Mouse (Mus musculus) heart, embryonic 10.5 days (tissue): ENCODE results near the gene Olfr524. TPM values are rescaled to one million over a fixed set of nuclear protein-coding genes. Genes with fewer than 3 reads are reported as not detected.
A peak's percentile ranks its signal among the peaks of the same experiment; 100 is the strongest.

ENCODE experiments used
- DNase-seq: peaks from one replicate; pipeline ENCODE4 v3.0.0-alpha.2; 2017; ENCODE audit warnings: low spot score
- H3K27ac ChIP-seq: fragments of 300-500 bp; sonication (generic); 2 replicates; pipeline ENCODE4 v1.5.1; 2016; ENCODE audit warnings: mild to moderate bottlenecking
- H3K27me3 ChIP-seq: fragments of 300-500 bp; sonication (generic); 2 replicates; pipeline ENCODE4 v1.6.1; 2016; ENCODE audit warnings: mild to moderate bottlenecking; ENCODE audit not compliant: poor library complexity, insufficient read depth, severe bottlenecking
- H3K36me3 ChIP-seq: fragments of 300-500 bp; sonication (generic); 2 replicates; pipeline ENCODE4 v1.6.1; 2016; ENCODE audit warnings: mild to moderate bottlenecking, moderate library complexity
- H3K4me1 ChIP-seq: fragments of 300-500 bp; sonication (generic); 2 replicates; pipeline ENCODE4 v1.6.1; 2016; ENCODE audit warnings: mild to moderate bottlenecking
- H3K4me3 ChIP-seq: fragments of 300-500 bp; sonication (generic); 2 replicates; pipeline ENCODE4 v1.5.1; 2016; ENCODE audit warnings: mild to moderate bottlenecking, moderate library complexity
- H3K9me3 ChIP-seq: fragments of 300-500 bp; sonication (generic); 2 replicates; pipeline ENCODE4 v1.6.1; 2016; ENCODE audit warnings: mild to moderate bottlenecking, moderate library complexity
- WGBS: fragments of 180-500 bp; shearing (Covaris S2); methylation state at CpG from one replicate; pipeline ENCODE4 v1.1.7; 2016; 5-methylcytosine and 5-hydroxymethylcytosine counted together
- polyA plus RNA-seq: library from polyadenylated mRNA; unstranded; fragments of >200 nt; fragmentation: Nextera tagmentation; extraction: Ambion mirVana; gene quantifications from 2 replicates; pipeline ENCODE4 v1.2.1, GENCODE M21; 2016

The Olfr524 gene
- polyA plus RNA-seq, 1 experiment from 2014 or later, result not detected

- no peaks in the 10 kb centered on the region for H3K9me3 ChIP-seq
- 50% methylated on average over 1 of the region's 1 CpGs for WGBS
- H3K36me3 ChIP-seq, result no peaks in the 10 kb centered on the region
- no peak within 1 kb of the TSS for H3K4me3 ChIP-seq
- peaks cover 5% of the 10 kb centered on the region; the same call in 1 of the 2 replicates for H3K27me3 ChIP-seq
- no peak for DNase-seq
- H3K4me1 ChIP-seq, result no peaks in the 10 kb centered on the region
- no peak within 1 kb of the TSS for H3K27ac ChIP-seq
Measured at GRCm38 (mm10) chr7:140172936-140173335, 32.8 kb downstream of the Olfr524 start, which contains the start of gene Olfr523. TSS of gene Olfr523 (plus strand) at chr7:140173217.

GRCm38 (mm10) chr7:140170863-140171262 is 34.9 kb downstream of the Olfr524 start:
- Histone ChIP-seq H3K27ac (no peak overlapping the region), H3K27me3 (no peaks in the 10 kb centered on the region; the same call in 1 of the 2 replicates), H3K4me1 (no peaks in the 10 kb centered on the region), H3K36me3 (no peaks in the 10 kb centered on the region), H3K9me3 (no peaks in the 10 kb centered on the region), H3K4me3 (no peak overlapping the region)
- WGBS, result 83% methylated on average over 3 of the region's 3 CpGs
- DNase-seq, result no peak

- 79% methylated on average over 4 of the region's 4 CpGs for WGBS
- H3K36me3 ChIP-seq, result no peaks in the 10 kb centered on the region
- H3K27ac ChIP-seq, result no peak overlapping the region
- no peak overlapping the region for H3K4me3 ChIP-seq
- H3K9me3 ChIP-seq, result no peaks in the 10 kb centered on the region
- no peaks in the 10 kb centered on the region for H3K4me1 ChIP-seq
- no peaks in the 10 kb centered on the region; the same call in 1 of the 2 replicates for H3K27me3 ChIP-seq
- no peak for DNase-seq
Measured at GRCm38 (mm10) chr7:140169386-140169785, 36.4 kb downstream of the Olfr524 start.

GRCm38 (mm10) chr7:140167950-140168349 is 37.8 kb downstream of the Olfr524 start:
- no peak for DNase-seq
- Histone ChIP-seq H3K27ac (no peak overlapping the region), H3K4me1 (no peaks in the 10 kb centered on the region), H3K27me3 (no peaks in the 10 kb centered on the region; the same call in 1 of the 2 replicates), H3K36me3 (no peaks in the 10 kb centered on the region), H3K4me3 (no peak overlapping the region), H3K9me3 (no peaks in the 10 kb centered on the region)
- WGBS, result 76% methylated on average over 1 of the region's 1 CpGs

DNA sequence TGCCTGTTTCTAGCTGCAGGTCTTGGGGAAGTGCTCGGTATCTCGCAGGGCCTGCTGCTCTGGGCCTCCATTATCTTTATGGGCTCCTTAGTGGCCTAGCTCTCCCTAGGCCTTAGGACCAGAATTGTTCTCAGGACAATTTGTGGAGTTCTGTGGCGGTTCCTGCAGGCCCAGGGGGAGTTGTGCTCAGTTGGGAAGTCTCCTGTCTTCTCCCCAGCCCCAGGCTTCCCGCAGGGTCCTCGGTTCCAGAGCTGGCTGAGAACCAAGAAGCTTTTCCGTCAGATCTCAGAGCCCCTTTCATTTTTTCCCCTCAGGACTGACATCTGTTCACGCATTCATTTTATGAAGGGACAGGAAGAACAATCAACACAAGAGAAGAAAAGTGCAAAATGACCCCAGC is 41.1 kb downstream of the Olfr524 start, which contains the start of gene Olfr522:
TSS of gene Olfr522 (minus strand) at position 101 of the 400 bp plus-strand sequence.
- H3K27me3 ChIP-seq, result 0 out of 2 replicates have a peak, but pooled peaks cover 4% of the 10 kb centered on the region
- no peaks in the 10 kb centered on the region for H3K9me3 ChIP-seq
- no peaks in the 10 kb centered on the region for H3K4me1 ChIP-seq
- H3K36me3 ChIP-seq, result no peaks in the 10 kb centered on the region
- H3K4me3 ChIP-seq, result no peak within 1 kb of the TSS
- no peak within 1 kb of the TSS for H3K27ac ChIP-seq
- DNase-seq, result no peak
- 65% methylated on average over 7 of the region's 7 CpGs for whole genome bisulfite sequencing

DNA sequence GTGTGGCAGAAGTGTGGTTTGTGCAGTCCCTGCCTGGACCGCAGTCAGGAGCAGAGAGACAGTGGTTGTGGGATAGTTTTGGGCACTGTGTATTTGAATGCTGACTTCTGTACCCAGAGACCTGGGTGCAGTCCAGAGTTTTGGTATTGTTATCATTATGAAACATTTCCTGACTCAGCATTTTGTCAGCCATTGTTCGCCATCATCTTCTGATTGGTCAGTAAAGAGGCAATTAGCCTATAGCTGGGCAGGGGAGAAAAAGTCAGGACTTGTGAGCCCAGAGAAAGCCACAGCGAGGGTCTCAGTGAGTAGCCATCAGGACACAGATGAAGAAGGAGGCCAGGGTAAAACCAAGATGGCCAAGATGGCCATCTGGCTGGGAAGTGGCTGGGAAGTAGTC is 45.4 kb downstream of the Olfr524 start:
- H3K9me3 ChIP-seq, result no peaks in the 10 kb centered on the region
- no peak overlapping the region for H3K27ac ChIP-seq
- peaks cover 37% of the 10 kb centered on the region for H3K27me3 ChIP-seq
- no peaks in the 10 kb centered on the region for H3K4me1 ChIP-seq
- no peaks in the 10 kb centered on the region for H3K36me3 ChIP-seq
- no peak overlapping the region for H3K4me3 ChIP-seq
- DNase-seq, result no peak
- 73% methylated on average over 3 of the region's 3 CpGs for WGBS

GRCm38 (mm10) chr7:140154218-140154927 is 51.4 kb downstream of the Olfr524 start, which contains the start of gene Sprn:
TSS of gene Sprn (minus strand) at chr7:140154877.
- H3K27me3 ChIP-seq, result peaks cover 78% of the 10 kb centered on the region

DNA sequence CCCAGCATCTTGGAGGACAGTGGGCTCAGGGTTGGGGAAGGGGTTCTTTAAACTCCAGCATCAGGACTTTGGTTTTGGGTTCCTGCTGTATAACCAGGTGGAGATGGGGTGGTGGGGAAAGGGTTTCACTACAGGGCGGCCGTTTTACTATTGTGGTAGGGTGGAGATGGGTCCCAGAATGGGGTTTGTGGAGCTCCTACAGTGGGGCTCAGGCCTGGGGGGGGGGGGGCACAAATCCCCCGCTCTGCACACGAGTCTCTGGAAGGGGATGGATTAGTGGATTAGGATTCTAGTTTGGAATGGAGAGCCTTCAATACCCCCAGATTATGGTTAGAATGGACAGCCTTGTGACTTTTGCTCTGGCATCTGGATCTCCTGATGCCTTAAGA is 51.9 kb downstream of the Olfr524 start:
- DNase-seq, result no peak
- Histone ChIP-seq H3K4me3 (no peak overlapping the region), H3K36me3 (peaks cover 7% of the 10 kb centered on the region; the same call in 1 of the 2 replicates), H3K27me3 (peaks cover 74% of the 10 kb centered on the region), H3K4me1 (peaks cover 17% of the 10 kb centered on the region), H3K27ac (no peak overlapping the region), H3K9me3 (no peaks in the 10 kb centered on the region)
- WGBS, result 21% methylated on average over 4 of the region's 4 CpGs

More at GRCm38 (mm10) chr7:140154218-140154927, 51.4 kb downstream of the Olfr524 start, which contains the start of gene Sprn:
- peak within 1 kb of the TSS; percentile 46 for H3K4me3 ChIP-seq
- H3K36me3 ChIP-seq, result peaks cover 7% of the 10 kb centered on the region; the same call in 1 of the 2 replicates
- WGBS, result 4% methylated on average over 28 of the region's 28 CpGs
- H3K27ac ChIP-seq, result no peak within 1 kb of the TSS
- no peak for DNase-seq
- H3K4me1 ChIP-seq, result peaks cover 17% of the 10 kb centered on the region
- H3K9me3 ChIP-seq, result no peaks in the 10 kb centered on the region

GRCm38 (mm10) chr7:140153383-140153782 is 52.4 kb downstream of the Olfr524 start:
- no peak for DNase-seq
- 4% methylated on average over 28 of the region's 28 CpGs for WGBS
- Histone ChIP-seq H3K4me1 (peaks cover 17% of the 10 kb centered on the region), H3K27me3 (peaks cover 69% of the 10 kb centered on the region), H3K27ac (no peak overlapping the region), H3K36me3 (peaks cover 7% of the 10 kb centered on the region; the same call in 1 of the 2 replicates), H3K9me3 (no peaks in the 10 kb centered on the region), H3K4me3 (peak overlapping the region; percentile 47)

Other genes starting within 250 kb of the Olfr524 start
- gene 6430531B16Rik, start 227.2 kb downstream of the Olfr524 start, polyA plus RNA-seq, result 0.33 TPM in 1 of 2 replicates, not detected in the other
- gene Adam8, start 213.4 kb downstream of the Olfr524 start, polyA plus RNA-seq, result 0.57 and 1.3 TPM in 2 replicates
- gene Zfp511, start 169.6 kb downstream of the Olfr524 start, polyA plus RNA-seq, result 36.8 and 36.9 TPM in 2 replicates
- gene Tubgcp2, start 169.3 kb downstream of the Olfr524 start, polyA plus RNA-seq, result 50.8 and 55.4 TPM in 2 replicates
- gene Msx3, start 156.9 kb downstream of the Olfr524 start, polyA plus RNA-seq, result not detected in 2 replicates
- gene Caly, start 123.4 kb downstream of the Olfr524 start, polyA plus RNA-seq, result 0.30 and 0.45 TPM in 2 replicates
- not detected in 2 replicates for gene Prap1, start 112.6 kb downstream of the Olfr524 start, polyA plus RNA-seq
- 41.0 and 59.9 TPM in 2 replicates for gene Fuom, start 103.5 kb downstream of the Olfr524 start, polyA plus RNA-seq
- gene Paox, start 90.2 kb downstream of the Olfr524 start, polyA plus RNA-seq, result 20.1 and 20.2 TPM in 2 replicates
- gene Echs1, start 89.5 kb downstream of the Olfr524 start, polyA plus RNA-seq, result 171 and 175 TPM in 2 replicates
- gene Mtg1, start 68.4 kb downstream of the Olfr524 start, polyA plus RNA-seq, result 29.3 and 35.7 TPM in 2 replicates
- 0.10 TPM in 1 of 2 replicates, not detected in the other for gene Sprn, start 51.1 kb downstream of the Olfr524 start, polyA plus RNA-seq
- gene Olfr522, start 41.2 kb downstream of the Olfr524 start, polyA plus RNA-seq, result not detected in 2 replicates
- not detected in 2 replicates for gene Olfr523, start 32.7 kb downstream of the Olfr524 start, polyA plus RNA-seq
- not detected in 2 replicates for gene Cd163l1, start 12.3 kb upstream of the Olfr524 start, polyA plus RNA-seq
- not detected in 2 replicates for gene 5830411N06Rik, start 41.3 kb upstream of the Olfr524 start, polyA plus RNA-seq
- gene Olfr525, start 114.9 kb upstream of the Olfr524 start, polyA plus RNA-seq, result not detected in 2 replicates
- not detected in 2 replicates for gene Olfr527, start 128.1 kb upstream of the Olfr524 start, polyA plus RNA-seq
- gene Olfr60, start 155.7 kb upstream of the Olfr524 start, polyA plus RNA-seq, result not detected in 2 replicates
- not detected in 2 replicates for gene Olfr530, start 170.4 kb upstream of the Olfr524 start, polyA plus RNA-seq
- not detected in 2 replicates for gene Olfr531, start 197.0 kb upstream of the Olfr524 start, polyA plus RNA-seq
- not detected in 2 replicates for gene Olfr532, start 215.7 kb upstream of the Olfr524 start, polyA plus RNA-seq